24 mouse cellular contexts compared by ENCODE assay signal in genomic region chr6:5316630-5317029, GRCm38 (mm10). TPM values are rescaled to one million over a fixed set of nuclear protein-coding genes. Genes with fewer than 3 reads are reported as not detected.
DNase-seq lines count a peak whose midpoint lies in the region; ATAC-seq lines count a peak whose summit lies in the region.
"Had no signal": no experiment of that assay in that cellular context is flagged by ENCODE, and none has a peak within 500 bp of the region (broad histone marks: within the 10 kb centered on the region; RNA-seq: fewer than 3 reads in every experiment).

No protein-coding gene starts in this region.

- no peak overlapping the region for H3K27ac ChIP-seq in kidney, embryonic 14.5 days (ENCODE audit: low read depth, low read length)
- H3K27ac ChIP-seq in kidney, embryonic 16.5 days (ENCODE audit: low read length), result no peak overlapping the region
- no peak overlapping the region for H3K27ac ChIP-seq in midbrain, embryonic 15.5 days
- H3K27ac ChIP-seq: embryonic facial prominence, embryonic 10.5 days; embryonic facial prominence, embryonic 12.5 days; forebrain, embryonic 13.5 days; forebrain, embryonic 15.5 days had no signal

- no peak overlapping the region for H3K9ac ChIP-seq in kidney, embryonic 14.5 days (ENCODE audit: low read depth, low read length)
- no peak overlapping the region for H3K9ac ChIP-seq in kidney, embryonic 16.5 days (replicated peaks; ENCODE audit: low read length)
- H3K9ac ChIP-seq in midbrain, embryonic 15.5 days, result no peak overlapping the region
- H3K9ac ChIP-seq: embryonic facial prominence, embryonic 12.5 days; forebrain, embryonic 13.5 days; forebrain, embryonic 15.5 days had no signal

- no peaks in the 10 kb centered on the region for H3K27me3 ChIP-seq in kidney, embryonic 14.5 days (ENCODE audit: control insufficient read depth, insufficient read depth, low read length)
- H3K27me3 ChIP-seq in kidney, embryonic 16.5 days (ENCODE audit: insufficient read depth, low read length), result no peaks in the 10 kb centered on the region
- no peaks in the 10 kb centered on the region for H3K27me3 ChIP-seq in midbrain, embryonic 15.5 days (replicated peaks)
- H3K27me3 ChIP-seq: CH12.LX; embryonic facial prominence, embryonic 12.5 days; forebrain, embryonic 13.5 days; forebrain, embryonic 15.5 days had no signal

- WGBS in kidney, embryonic 14.5 days, result 69% methylated on average over 9 of the region's 9 CpGs
- WGBS in kidney, embryonic 16.5 days, result 71% methylated on average over 9 of the region's 9 CpGs
- WGBS in midbrain, embryonic 15.5 days, result 87% methylated on average over 9 of the region's 9 CpGs

- DNase-seq in heart, adult 11 months, result peak; percentile 81
- no peak for DNase-seq in heart, postnatal 4 days
- DNase-seq in kidney, postnatal 4 days, result no peak
- DNase-seq in kidney, adult 9 months, result no peak
- DNase-seq in ES-CJ7 (ENCODE audit: low read depth, low spot score), result peak; percentile 3
- DNase-seq: adrenal gland, adult 8-10 months; adrenal gland, postnatal 14 days; adrenal gland, postnatal 36 days; B cell, adult 2 months; cerebellum, adult 11-12 months; cerebellum, adult 2 months; cerebellum, adult 9-10 months; cerebellum, postnatal 10 days; cerebellum, postnatal 25 days had no signal

- no peaks in the 10 kb centered on the region for H3K36me3 ChIP-seq in kidney, embryonic 14.5 days (ENCODE audit: control insufficient read depth, insufficient read depth, low read length)
- H3K36me3 ChIP-seq in kidney, embryonic 16.5 days (ENCODE audit: insufficient read depth, low read length), result no peaks in the 10 kb centered on the region
- H3K36me3 ChIP-seq in midbrain, embryonic 15.5 days (replicated peaks), result no peaks in the 10 kb centered on the region
- H3K36me3 ChIP-seq: embryonic facial prominence, embryonic 10.5 days; embryonic facial prominence, embryonic 12.5 days; forebrain, embryonic 15.5 days had no signal

- H3K4me1 ChIP-seq in kidney, embryonic 14.5 days (ENCODE audit: control insufficient read depth, insufficient read depth, low read length), result no peaks in the 10 kb centered on the region
- no peaks in the 10 kb centered on the region for H3K4me1 ChIP-seq in kidney, embryonic 16.5 days (ENCODE audit: insufficient read depth, low read length)
- no peaks in the 10 kb centered on the region for H3K4me1 ChIP-seq in midbrain, embryonic 15.5 days
- H3K4me1 ChIP-seq: embryonic facial prominence, embryonic 10.5 days; embryonic facial prominence, embryonic 12.5 days; forebrain, embryonic 13.5 days; forebrain, embryonic 15.5 days had no signal

- H3K9me3 ChIP-seq in kidney, embryonic 14.5 days (ENCODE audit: control insufficient read depth, low read length), result no peaks in the 10 kb centered on the region
- peaks cover 5% of the 10 kb centered on the region; the same call in 1 of the 2 replicates for H3K9me3 ChIP-seq in kidney, embryonic 16.5 days (ENCODE audit: low read length)
- H3K9me3 ChIP-seq in midbrain, embryonic 15.5 days, result no peaks in the 10 kb centered on the region
- H3K9me3 ChIP-seq: embryonic facial prominence, embryonic 10.5 days; embryonic facial prominence, embryonic 12.5 days; forebrain, embryonic 13.5 days; forebrain, embryonic 15.5 days had no signal

- H3K4me3 ChIP-seq in kidney, embryonic 14.5 days (ENCODE audit: low read length), result no peak overlapping the region
- no peak overlapping the region for H3K4me3 ChIP-seq in kidney, embryonic 16.5 days (ENCODE audit: low read length)
- H3K4me3 ChIP-seq in midbrain, embryonic 15.5 days, result no peak overlapping the region
- H3K4me3 ChIP-seq: embryonic facial prominence, embryonic 10.5 days; embryonic facial prominence, embryonic 12.5 days; forebrain, embryonic 13.5 days; forebrain, embryonic 15.5 days had no signal

- no peak overlapping the region for H3K4me2 ChIP-seq in kidney, embryonic 14.5 days (replicated peaks; ENCODE audit: low read depth, low read length)
- H3K4me2 ChIP-seq in kidney, embryonic 16.5 days (replicated peaks; ENCODE audit: low read depth, low read length), result no peak overlapping the region
- no peak overlapping the region for H3K4me2 ChIP-seq in midbrain, embryonic 15.5 days
- H3K4me2 ChIP-seq: embryonic facial prominence, embryonic 12.5 days; forebrain, embryonic 13.5 days; forebrain, embryonic 15.5 days had no signal

- ATAC-seq in kidney, embryonic 14.5 days (ENCODE audit: low FRiP score, low TSS enrichment), result peak; percentile 62; the same call in 1 of the 2 replicates
- ATAC-seq in kidney, embryonic 16.5 days (ENCODE audit: low FRiP score, low TSS enrichment), result peak; percentile 74; the same call in 1 of the 2 replicates
- ATAC-seq in midbrain, embryonic 15.5 days (replicated peaks), result no peak
- ATAC-seq: activated CD4-positive, CD25-positive, alpha-beta regulatory T cell, adult 4 months; CD4-positive, CD25-positive, alpha-beta regulatory T cell, adult 4 months; forebrain, embryonic 13.5 days; forebrain, embryonic 15.5 days had no signal

RNA-seq across cellular contexts. Expression of gene Pon2, which starts 18.4 kb away (rescaled TPM):
- 10 to 100 TPM; 22.8 to 24.7 TPM for total RNA-seq in heart, postnatal 4 days (2021)
- 23.8 and 32.6 TPM in 2 replicates for polyA plus RNA-seq in kidney, embryonic 14.5 days (2014; fragmentation: Nextera tagmentation; extraction: Ambion mirVana)
- 37.5 and 38.6 TPM in 2 replicates for polyA plus RNA-seq in kidney, embryonic 16.5 days (2015; fragmentation: Nextera tagmentation; extraction: Ambion mirVana)
- 23.0 and 23.8 TPM in 2 replicates for polyA plus RNA-seq in midbrain, embryonic 15.5 days (2015; fragmentation: Nextera tagmentation; extraction: Ambion mirVana)

Comparison
In these comparisons a context has a peak if more than half of its experiments do, and no peak if none do; other contexts are left out.
1. DNase-seq: peak in heart, adult 11 months (single experiment) and ES-CJ7 (single experiment); none in heart, postnatal 4 days (single experiment), kidney, postnatal 4 days (0 of 2) and kidney, adult 9 months (single experiment).